Mouse (Mus musculus) cortical plate, adult 2 months (tissue): ENCODE data around the gene Slc7a6.

Source experiments
- CTCF ChIP-seq: fragments of 200-500 bp; IDR thresholded peaks from 2 replicates; pipeline ENCODE4 v1.5.1; 2011; ENCODE audit warnings: mild to moderate bottlenecking, control low read depth, low read length; ENCODE audit not compliant: insufficient read depth; ENCODE audit errors: extremely low read depth
- POLR2A ChIP-seq: fragments of 200-500 bp; IDR thresholded peaks from 2 replicates; pipeline ENCODE4 v1.6.1; 2011; ENCODE audit warnings: mild to moderate bottlenecking, low read length, control low read depth; ENCODE audit not compliant: insufficient read depth; ENCODE audit errors: extremely low read depth

DNA sequence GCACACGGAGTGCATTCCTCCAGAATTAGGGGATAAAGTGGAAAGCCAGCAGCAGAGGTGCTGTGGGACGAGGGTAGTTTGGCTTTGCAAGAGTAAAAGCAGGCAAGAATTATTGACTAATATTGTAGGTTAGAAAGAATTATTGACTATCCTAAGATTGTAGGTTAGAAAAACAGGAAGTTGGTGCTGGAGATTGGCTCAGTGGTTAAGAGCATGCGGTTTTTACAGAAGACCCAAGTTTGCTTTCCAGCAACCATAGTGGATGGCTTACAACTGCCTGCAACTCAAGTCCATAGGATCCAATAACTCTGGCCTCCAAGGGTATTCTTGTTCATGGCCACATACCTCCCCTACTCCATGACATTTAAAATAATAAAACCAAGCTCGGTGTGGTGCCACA is 22.6 kb upstream of the Slc7a6 start:
- TF ChIP-seq POLR2A: no peak
- no peak for TF ChIP-seq CTCF
